Mouse (Mus musculus) cerebellum, adult 2 months (tissue): ENCODE results near the gene Hap1.

Source experiments
- CTCF ChIP-seq: fragments of 200-500 bp; IDR thresholded peaks from 2 replicates; pipeline ENCODE4 v1.5.1; 2011; ENCODE audit warnings: low read depth, mild to moderate bottlenecking, control low read depth, low read length, moderate library complexity, borderline replicate concordance; ENCODE audit not compliant: insufficient read depth
- POLR2A ChIP-seq: fragments of 200-500 bp; IDR thresholded peaks from 2 replicates; pipeline ENCODE4 v1.6.1; 2011; ENCODE audit warnings: low read length, control low read depth, borderline replicate concordance; ENCODE audit not compliant: insufficient read depth

GRCm38 (mm10) chr11:100333944-100334457 is 21.9 kb downstream of the Hap1 start, which contains the start of gene Gast:
- TF ChIP-seq CTCF (no peak), POLR2A (no peak)
